15 mouse cellular contexts compared by ENCODE assay signal in the genomic region with DNA sequence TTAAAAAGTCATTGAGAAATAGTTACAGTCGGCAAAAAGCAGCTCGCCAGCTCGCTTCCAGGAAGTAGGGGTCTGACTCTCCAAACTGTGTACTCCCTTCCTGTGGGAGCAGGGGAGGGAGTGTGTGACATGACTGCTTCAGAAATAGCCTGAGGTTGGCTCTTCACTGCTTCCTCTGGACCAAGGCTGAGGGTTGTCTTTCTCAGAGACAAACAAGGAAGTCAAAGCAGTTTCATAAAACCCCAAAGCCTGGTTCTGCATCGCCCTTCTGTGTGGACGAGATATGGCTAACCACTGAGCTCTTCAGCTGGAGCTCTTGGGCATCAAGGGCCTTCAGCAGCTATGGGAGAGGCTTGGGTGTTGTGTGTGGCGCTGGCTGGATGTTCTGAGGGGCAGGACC.
DNase-seq lines count a peak whose midpoint lies in the region; ATAC-seq and TF ChIP-seq lines count a peak whose summit lies in the region.
"Had no signal": no experiment of that assay in that cellular context is flagged by ENCODE, and none has a peak within 500 bp of the region (broad histone marks: within the 10 kb centered on the region; RNA-seq: fewer than 3 reads in every experiment).

No protein-coding gene starts in this region.

- H3K4me3 ChIP-seq in gastrocnemius, adult 2 months = no peak overlapping the region
- no peak overlapping the region for H3K4me3 ChIP-seq in liver, embryonic 12.5 days
- no peak overlapping the region for H3K4me3 ChIP-seq in liver, postnatal 0 days (ENCODE audit: low read depth, low read length)
- no peak overlapping the region for H3K4me3 ChIP-seq in heart, embryonic 16.5 days (ENCODE audit: low read length)
- H3K4me3 ChIP-seq: forebrain, embryonic 12.5 days had no signal

- peak overlapping the region; percentile 80 for H3K27ac ChIP-seq in gastrocnemius, adult 2 months
- H3K27ac ChIP-seq in liver, embryonic 12.5 days = peak overlapping the region; percentile 41; the same call in 1 of the 2 replicates
- no peak overlapping the region for H3K27ac ChIP-seq in liver, postnatal 0 days (ENCODE audit: low read depth)
- H3K27ac ChIP-seq in heart, embryonic 16.5 days (ENCODE audit: low read length) = peak overlapping the region; percentile 17; the same call in 1 of the 2 replicates
- H3K27ac ChIP-seq: forebrain, embryonic 12.5 days had no signal

- intact Hi-C loops in gastrocnemius, adult 2 months (cut with DNase I) = loop anchor here (10.0 kb wide), 1 partner anchor 206 kb away; no protein-coding TSS in a partner anchor

- H3K27me3 ChIP-seq in liver, embryonic 12.5 days (replicated peaks) = no peaks in the 10 kb centered on the region
- no peaks in the 10 kb centered on the region for H3K27me3 ChIP-seq in liver, postnatal 0 days (ENCODE audit: insufficient read depth, low read length)
- no peaks in the 10 kb centered on the region for H3K27me3 ChIP-seq in heart, embryonic 16.5 days (ENCODE audit: control insufficient read depth, insufficient read depth, low read length)
- H3K27me3 ChIP-seq: forebrain, embryonic 12.5 days had no signal

- DNase-seq in gastrocnemius, adult 2 months = peak; percentile 22
- DNase-seq in gastrocnemius, postnatal 25 days = no peak
- no peak for DNase-seq in liver, postnatal 0 days
- DNase-seq in naive thymus-derived CD4-positive, alpha-beta T cell, adult 2 months (ENCODE audit: low read depth) = peak; percentile 28
- no peak for DNase-seq in neural tube, embryonic 10.5 days (ENCODE audit: extremely low spot score, low spot score)
- DNase-seq in retina, embryonic 14.5 days (ENCODE audit: low spot score) = no peak
- DNase-seq: adrenal gland, postnatal 36 days; cerebellum, postnatal 25 days; lung, embryonic 14.5 days; thymus, postnatal 14 days had no signal

- no peak for TF ChIP-seq EP300 in liver, postnatal 0 days (IDR thresholded peaks at IDR 0.05; ENCODE audit: low read depth)

- no peak overlapping the region for H3K9ac ChIP-seq in liver, embryonic 12.5 days
- no peak overlapping the region for H3K9ac ChIP-seq in liver, postnatal 0 days (replicated peaks)
- H3K9ac ChIP-seq in heart, embryonic 16.5 days (ENCODE audit: low read length) = no peak overlapping the region
- H3K9ac ChIP-seq: forebrain, embryonic 12.5 days; lung, embryonic 14.5 days had no signal

- no peak for TF ChIP-seq CTCF in gastrocnemius, adult 2 months (IDR thresholded peaks at IDR 0.05)
- no peak for TF ChIP-seq CTCF in liver, postnatal 0 days (IDR thresholded peaks at IDR 0.05; ENCODE audit: low read depth)

- 22% methylated on average over 6 of the region's 6 CpGs for WGBS in liver, embryonic 12.5 days (ENCODE audit: insufficient replicate concordance)
- WGBS in liver, postnatal 0 days (ENCODE audit: insufficient replicate concordance) = 30% methylated on average over 6 of the region's 6 CpGs
- WGBS in heart, embryonic 16.5 days = 80% methylated on average over 6 of the region's 6 CpGs

- peak; percentile 17; the same call in 1 of the 2 replicates for ATAC-seq in liver, embryonic 12.5 days
- no peak for ATAC-seq in liver, postnatal 0 days
- ATAC-seq in heart, embryonic 16.5 days (replicated peaks; ENCODE audit: extremely low read depth, insufficient read depth, low FRiP score) = no peak
- ATAC-seq: inflammation-experienced regulatory T-cells, adult 6 months; midbrain, embryonic 16.5 days had no signal

- H3K4me1 ChIP-seq in liver, embryonic 12.5 days = peaks cover 56% of the 10 kb centered on the region
- peaks cover 6% of the 10 kb centered on the region; the same call in 1 of the 2 replicates for H3K4me1 ChIP-seq in liver, postnatal 0 days (ENCODE audit: insufficient read depth)
- no peaks in the 10 kb centered on the region for H3K4me1 ChIP-seq in heart, embryonic 16.5 days (ENCODE audit: control insufficient read depth, insufficient read depth, low read length)

- H3K36me3 ChIP-seq in liver, embryonic 12.5 days = no peaks in the 10 kb centered on the region
- H3K36me3 ChIP-seq in liver, postnatal 0 days (replicated peaks; ENCODE audit: insufficient read depth, low read length) = no peaks in the 10 kb centered on the region
- no peaks in the 10 kb centered on the region for H3K36me3 ChIP-seq in heart, embryonic 16.5 days (ENCODE audit: control insufficient read depth, insufficient read depth)
- H3K36me3 ChIP-seq: forebrain, embryonic 12.5 days had no signal

- H3K4me2 ChIP-seq in liver, embryonic 12.5 days = no peak overlapping the region
- H3K4me2 ChIP-seq in liver, postnatal 0 days (ENCODE audit: low read depth, low read length) = no peak overlapping the region
- no peak overlapping the region for H3K4me2 ChIP-seq in heart, embryonic 16.5 days (ENCODE audit: low read depth, low read length)
- H3K4me2 ChIP-seq: forebrain, embryonic 12.5 days; lung, embryonic 14.5 days had no signal

- H3K9me3 ChIP-seq in liver, embryonic 12.5 days (replicated peaks) = no peaks in the 10 kb centered on the region
- H3K9me3 ChIP-seq in liver, postnatal 0 days (ENCODE audit: low read length) = no peaks in the 10 kb centered on the region
- H3K9me3 ChIP-seq in heart, embryonic 16.5 days (replicated peaks; ENCODE audit: control insufficient read depth, low read length) = peaks cover 3% of the 10 kb centered on the region
- H3K9me3 ChIP-seq: forebrain, embryonic 12.5 days had no signal

Comparison
In these comparisons a context has a peak if more than half of its experiments do, and no peak if none do; other contexts are left out.
1. DNase-seq: peak in gastrocnemius, adult 2 months (single experiment) and naive thymus-derived CD4-positive, alpha-beta T cell, adult 2 months (single experiment); none in gastrocnemius, postnatal 25 days (single experiment), liver, postnatal 0 days (single experiment), neural tube, embryonic 10.5 days (single experiment) and retina, embryonic 14.5 days (single experiment).